Mouse (Mus musculus): ENCODE results near the gene Cyth1. TPM values are rescaled to one million over a fixed set of nuclear protein-coding genes. Genes with fewer than 3 reads are reported as not detected.

Cyth1 gene
- total RNA-seq, 2 experiments from 2014 or later: 62.0 to 68.2 TPM

DNA sequence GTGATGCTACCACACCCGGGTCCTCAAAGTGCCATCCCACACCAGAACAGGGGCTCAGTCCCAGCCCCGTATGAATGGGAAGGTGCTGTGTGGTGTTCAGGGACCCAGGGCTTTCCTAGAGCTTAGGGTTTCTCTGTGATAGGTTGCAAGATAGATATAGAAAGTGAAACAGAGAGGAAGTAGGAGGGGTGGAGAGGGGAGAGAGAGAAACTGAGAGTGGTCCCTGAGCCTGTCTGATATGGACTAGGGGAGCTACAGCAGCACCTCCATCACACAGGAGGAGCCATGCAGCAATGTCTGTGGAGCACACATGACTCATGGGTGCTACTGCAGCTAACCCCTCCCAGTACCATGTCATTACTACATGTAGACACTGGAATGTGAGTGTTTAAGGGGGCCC lies 118.6 kb downstream of the Cyth1 start:
- DNase-seq (ENCODE audit: low spot score in 2 of 2): no peak

- DNase-seq (ENCODE audit: low spot score in 2 of 2): no peak
Observed at GRCm38 (mm10) chr11:118121592-118121991, 126.8 kb downstream of the Cyth1 start.

DNA sequence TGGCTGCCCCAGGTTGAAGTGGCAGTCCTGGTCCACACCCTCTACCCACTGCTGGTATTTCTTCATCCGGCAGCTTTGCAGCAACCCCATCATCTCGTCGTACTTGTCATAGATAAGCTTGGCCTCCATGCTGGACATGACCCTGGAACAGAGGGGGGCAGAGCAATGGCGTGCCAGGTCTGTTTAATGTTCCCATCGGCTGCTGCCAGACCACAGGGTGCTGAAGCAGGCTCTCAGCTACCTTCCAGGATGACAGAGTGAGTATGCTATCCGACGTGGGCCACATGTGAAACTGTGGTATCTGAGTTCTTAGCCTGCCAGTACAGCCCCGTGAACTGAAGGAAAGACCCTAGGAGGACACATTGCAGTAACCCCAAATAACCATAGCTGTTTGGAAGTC lies 129.6 kb downstream of the Cyth1 start:
- DNase-seq (ENCODE audit: low spot score in 2 of 2): no peak

DNA sequence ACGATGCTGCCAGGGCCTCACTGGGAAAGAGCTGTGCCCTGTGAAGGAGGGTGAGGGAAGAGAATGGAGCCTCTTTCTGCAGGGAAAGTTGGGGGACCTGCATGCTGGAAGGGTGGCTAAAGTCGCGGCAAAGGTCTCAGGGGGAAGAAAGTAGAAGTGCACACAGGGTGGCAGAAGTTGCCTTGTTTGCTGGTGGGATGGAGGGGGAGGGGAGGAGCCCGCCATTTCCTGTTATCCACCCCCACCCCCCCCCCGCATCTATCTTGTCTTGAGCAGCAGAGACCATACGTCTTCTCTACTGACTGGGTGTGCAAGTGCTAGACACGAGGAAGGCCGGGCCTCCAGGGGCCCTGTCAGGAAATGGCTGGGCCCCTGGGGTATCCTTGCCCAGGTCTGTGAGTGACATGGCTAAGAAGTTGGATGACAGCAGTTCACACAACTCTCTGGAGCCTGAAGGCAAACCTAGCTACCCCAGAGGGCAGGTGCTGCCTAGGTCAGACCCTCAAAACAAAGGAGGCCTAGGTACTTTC lies 133.7 kb downstream of the Cyth1 start:
- no peak for DNase-seq (ENCODE audit: low spot score in 2 of 2)

GRCm38 (mm10) chr11:118113516-118114205 lies 134.7 kb downstream of the Cyth1 start:
- no peak for DNase-seq (ENCODE audit: low spot score in 2 of 2)

GRCm38 (mm10) chr11:118104001-118104400 lies 144.4 kb downstream of the Cyth1 start:
- DNase-seq (ENCODE audit: low spot score in 2 of 2): peak; percentile 82 to 86

DNA sequence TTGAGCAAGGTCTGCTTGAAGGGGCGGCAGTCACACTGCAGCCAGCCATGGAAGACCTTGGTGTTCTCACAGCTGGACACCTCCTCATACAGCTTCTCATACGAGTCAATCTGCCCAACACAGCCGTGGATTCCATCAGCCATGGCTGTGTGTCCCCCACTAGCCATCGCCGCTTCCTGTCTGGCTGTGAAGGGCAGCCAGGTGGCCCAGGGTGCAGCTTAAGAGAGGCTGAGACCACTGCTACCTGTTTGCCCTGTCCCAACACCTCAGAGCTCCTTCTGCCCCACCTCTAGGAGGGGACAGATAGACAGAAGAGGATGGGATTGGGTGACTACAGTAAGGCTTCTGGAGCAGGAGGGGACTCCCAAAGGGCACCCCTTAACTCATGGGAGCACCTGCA lies 145.0 kb downstream of the Cyth1 start:
- DNase-seq (ENCODE audit: low spot score in 2 of 2): no peak

DNA sequence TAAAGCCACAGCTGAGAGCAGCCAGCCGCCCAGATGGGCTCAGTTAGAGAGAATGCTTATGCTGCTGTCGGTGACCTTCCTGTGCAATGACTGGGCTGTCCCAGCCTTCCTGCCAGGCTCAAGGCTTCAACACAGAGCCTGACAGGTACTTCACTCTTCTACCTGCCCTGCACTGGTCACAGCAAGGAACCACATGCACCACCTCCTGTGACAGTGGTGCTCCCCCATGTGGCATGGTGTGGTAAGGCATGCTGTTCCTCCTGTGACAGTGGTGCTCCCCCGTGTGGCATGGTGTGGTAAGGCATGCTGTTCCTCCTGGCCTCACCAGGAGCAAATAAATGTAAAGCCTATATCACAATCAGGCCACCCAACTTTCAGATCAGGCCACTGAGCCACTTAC lies 145.6 kb downstream of the Cyth1 start:
- peak; percentile 88 to 94 for DNase-seq (ENCODE audit: low spot score in 2 of 2)

DNA sequence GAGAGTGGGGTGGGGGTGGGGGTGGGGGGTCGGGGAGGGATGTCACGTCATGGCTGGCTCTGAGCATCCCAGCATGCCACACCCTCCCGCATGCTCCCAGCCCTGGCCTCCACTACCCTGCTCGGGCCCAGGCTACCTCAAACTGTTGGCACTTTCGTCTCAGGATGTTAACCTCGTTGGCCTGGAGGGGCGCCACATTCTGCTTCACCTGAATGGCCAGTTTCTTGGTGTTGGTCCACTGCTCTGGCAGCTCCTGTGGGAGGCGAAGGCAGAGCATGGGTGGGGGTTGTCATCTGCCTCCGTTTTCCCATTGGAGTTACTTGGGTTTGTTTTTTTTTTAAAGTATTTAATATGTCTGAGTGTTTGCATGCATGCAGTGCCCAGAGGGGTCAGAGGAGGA lies 147.3 kb downstream of the Cyth1 start:
- DNase-seq (ENCODE audit: low spot score in 2 of 2): no peak

DNA sequence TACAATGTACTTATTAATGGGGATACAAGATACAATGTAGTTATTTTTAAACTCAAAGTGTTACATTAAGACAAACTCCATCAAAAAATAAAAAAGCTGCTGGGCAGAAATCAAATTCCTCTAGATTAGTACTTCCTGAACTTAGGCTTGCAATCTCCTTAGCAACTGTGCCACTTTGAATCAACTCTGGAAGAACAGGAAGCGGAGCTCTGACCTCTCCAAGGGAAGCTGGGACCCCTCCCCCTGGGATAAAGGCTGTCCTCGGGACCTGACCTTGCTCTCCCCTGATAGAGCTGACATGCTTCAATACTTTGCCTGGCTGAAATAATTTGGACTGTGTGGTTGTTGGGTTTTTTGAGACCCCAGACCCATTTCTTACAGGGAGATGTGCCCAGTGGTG lies 151.7 kb downstream of the Cyth1 start:
- DNase-seq (ENCODE audit: low spot score in 2 of 2): no peak

GRCm38 (mm10) chr11:118095004-118095403 lies 153.4 kb downstream of the Cyth1 start:
- DNase-seq (ENCODE audit: low spot score in 2 of 2): no peak

DNA sequence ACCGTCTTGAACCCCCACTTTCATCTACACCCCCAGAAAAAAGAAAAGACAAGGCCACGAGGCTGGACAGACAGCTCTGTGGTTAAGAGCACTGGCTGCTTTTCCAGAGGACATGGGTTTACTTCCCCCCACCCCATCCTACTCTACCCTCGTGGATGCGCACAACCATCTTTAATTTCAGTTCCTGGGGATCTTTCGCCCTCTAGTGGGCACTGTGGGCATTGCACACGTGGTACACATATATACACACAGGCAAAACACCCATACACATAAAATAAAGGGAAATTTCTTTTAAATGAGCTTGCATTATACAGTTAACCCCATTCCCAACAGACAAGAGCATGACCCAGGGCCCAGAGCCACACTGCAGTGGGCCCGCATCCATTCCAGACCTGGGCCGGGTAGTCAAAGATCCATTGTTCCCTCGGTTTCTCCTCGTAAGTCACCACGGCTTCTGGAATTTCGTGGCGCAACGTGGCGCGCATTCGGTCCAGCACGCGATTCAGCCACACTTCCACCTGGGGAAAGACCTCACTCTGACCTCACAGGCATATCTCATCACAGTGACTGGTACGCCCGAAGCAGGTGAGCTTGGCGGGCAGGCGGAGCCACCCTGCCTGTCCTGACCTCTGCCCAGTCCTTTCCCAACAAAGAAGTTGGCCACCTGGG lies 157.3 kb downstream of the Cyth1 start:
- no peak for DNase-seq (ENCODE audit: low spot score in 2 of 2)

- no peak for DNase-seq (ENCODE audit: low spot score in 2 of 2)
Observed at GRCm38 (mm10) chr11:118088896-118089295, 159.5 kb downstream of the Cyth1 start.

GRCm38 (mm10) chr11:118085961-118086360 lies 162.4 kb downstream of the Cyth1 start:
- DNase-seq (ENCODE audit: low spot score in 2 of 2): no peak

- DNase-seq (ENCODE audit: low spot score in 2 of 2): no peak
Observed at GRCm38 (mm10) chr11:118085176-118085575, 163.2 kb downstream of the Cyth1 start.

DNA sequence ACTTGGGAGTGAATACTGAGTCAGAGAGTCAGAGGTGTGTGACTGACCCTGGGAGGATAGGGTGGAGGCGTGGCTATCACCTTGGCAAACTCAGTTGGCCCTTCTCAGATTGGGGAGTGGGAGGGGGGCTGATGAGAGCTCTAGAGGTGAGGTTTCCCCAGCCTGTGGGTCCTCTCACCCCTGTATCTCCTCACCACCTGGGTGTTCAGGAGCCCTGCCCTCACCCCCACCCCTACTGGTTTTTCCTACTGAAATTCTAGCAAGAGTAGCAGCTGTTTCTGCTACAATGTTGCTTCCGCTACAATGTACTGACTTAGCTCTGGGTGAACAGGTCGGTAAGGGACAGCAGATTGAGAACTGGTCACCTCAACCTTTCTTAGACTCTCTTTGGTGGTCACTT lies 164.1 kb downstream of the Cyth1 start:
- DNase-seq (ENCODE audit: low spot score in 2 of 2): no peak

DNA sequence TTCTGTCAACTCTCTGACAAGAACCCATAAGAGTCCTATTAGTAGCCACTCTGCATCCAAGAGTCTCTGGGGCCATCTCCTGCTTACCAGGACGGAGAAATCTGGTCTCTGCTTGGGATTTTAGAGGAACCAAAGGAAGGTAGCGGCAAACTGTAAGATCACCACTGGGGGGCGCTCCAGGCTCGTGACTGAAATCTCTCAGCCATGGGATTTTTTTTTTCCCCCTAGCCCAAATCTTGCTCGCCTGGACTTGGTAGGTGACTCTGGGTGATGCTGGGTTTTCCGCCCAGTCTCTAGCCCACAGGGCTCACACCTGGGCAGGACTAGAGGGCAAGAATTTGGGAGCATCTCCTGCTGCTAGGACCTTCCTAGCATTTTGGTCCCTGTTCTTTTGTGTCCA lies 164.6 kb downstream of the Cyth1 start:
- peak; percentile 62 to 84 for DNase-seq (ENCODE audit: low spot score in 2 of 2)

GRCm38 (mm10) chr11:118082294-118082693 lies 166.1 kb downstream of the Cyth1 start:
- no peak for DNase-seq (ENCODE audit: low spot score in 2 of 2)

Other genes with a start within 250 kb of the Cyth1 start
- gene Dnah17, start 118.0 kb downstream of the Cyth1 start, total RNA-seq (2021): under 1 TPM; 0.12 to 0.30 TPM
- 10 to 100 TPM; 29.3 to 30.3 TPM for gene Usp36, start 41.7 kb upstream of the Cyth1 start, total RNA-seq (2021)
- gene Cep295nl, start 93.9 kb upstream of the Cyth1 start, total RNA-seq (2021): 1 to 10 TPM in 1 of 2 experiments, under 1 TPM in 1; 0.82 to 1.3 TPM
- 100 to 1,000 TPM; 232 to 261 TPM for gene Timp2, start 107.1 kb upstream of the Cyth1 start, total RNA-seq (2021)
- gene Lgals3bp, start 153.5 kb upstream of the Cyth1 start, total RNA-seq (2021): 10 to 100 TPM; 21.7 to 21.9 TPM
- gene Cant1, start 170.5 kb upstream of the Cyth1 start, total RNA-seq (2021): 10 to 100 TPM; 38.7 to 40.4 TPM
- gene C1qtnf1, start 179.6 kb upstream of the Cyth1 start, total RNA-seq (2021): 1 to 10 TPM; 4.3 to 4.6 TPM
- 10 to 100 TPM; 13.3 to 14.1 TPM for gene Engase, start 228.2 kb upstream of the Cyth1 start, total RNA-seq (2021)